Mouse (Mus musculus) forelimb bud, embryonic 11.5 days (tissue): ENCODE data around the gene 4930467E23Rik.
"Not testable (repeated sequence)": the region's sequence is repeated elsewhere in the genome, so short reads cannot be mapped to it uniquely, and the experiment has no call there.

Experiments used
- DNase-seq: peaks from one replicate; pipeline ENCODE4 v3.0.0-alpha.2; 2012; ENCODE audit warnings: low read depth, low spot score

4930467E23Rik gene

GRCm38 (mm10) chr8:19780658-19781057, 51.3 kb downstream of the 4930467E23Rik start:
- DNase-seq: not testable (repeated sequence)

- not testable (repeated sequence) for DNase-seq
These were observed 52.1 kb downstream of the 4930467E23Rik start for GRCm38 (mm10) chr8:19781328-19782114.

- not testable (repeated sequence) for DNase-seq
These were observed 53.4 kb downstream of the 4930467E23Rik start for GRCm38 (mm10) chr8:19782736-19783135.

GRCm38 (mm10) chr8:19783860-19784259, 54.5 kb downstream of the 4930467E23Rik start:
- DNase-seq: not testable (repeated sequence)

GRCm38 (mm10) chr8:19784554-19785364, 55.4 kb downstream of the 4930467E23Rik start:
- DNase-seq: peak; percentile 99

- DNase-seq: not testable (repeated sequence)
These were observed 63.3 kb downstream of the 4930467E23Rik start for GRCm38 (mm10) chr8:19792696-19793095.
